Mouse (Mus musculus) neural tube, embryonic 13.5 days (tissue): ENCODE data around the gene Wdr46. TPM values are rescaled to one million over a fixed set of nuclear protein-coding genes. Genes with fewer than 3 reads are reported as not detected.

ENCODE experiments used
- ATAC-seq: fragments of 200-750 bp; cut with Nextera tagmentation; 2 replicates; pipeline ENCODE4 v1.8.0; 2017; ENCODE audit warnings: low read depth, mild to moderate bottlenecking, moderate TSS enrichment, moderate library complexity
- H3K27ac ChIP-seq: fragments of 300-500 bp; sonication (generic); replicated peaks from 2 replicates; pipeline ENCODE4 v1.5.1; 2015; ENCODE audit warnings: moderate library complexity, mild to moderate bottlenecking, inconsistent platforms
- H3K27me3 ChIP-seq: fragments of 300-500 bp; sonication (generic); 2 replicates; pipeline ENCODE4 v1.6.1; 2015; ENCODE audit warnings: mild to moderate bottlenecking, inconsistent platforms
- H3K36me3 ChIP-seq: fragments of 300-500 bp; sonication (generic); 2 replicates; pipeline ENCODE4 v1.6.1; 2015; ENCODE audit warnings: mild to moderate bottlenecking, inconsistent platforms
- H3K4me1 ChIP-seq: fragments of 300-500 bp; sonication (generic); replicated peaks from 2 replicates; pipeline ENCODE4 v1.6.1; 2015; ENCODE audit warnings: inconsistent platforms
- H3K4me2 ChIP-seq: fragments of 300-500 bp; sonication (generic); 2 replicates; pipeline ENCODE4 v1.6.1; 2015; ENCODE audit warnings: inconsistent platforms, mild to moderate bottlenecking, moderate library complexity
- H3K4me3 ChIP-seq: fragments of 300-500 bp; sonication (generic); 2 replicates; pipeline ENCODE4 v1.5.1; 2015; ENCODE audit warnings: mild to moderate bottlenecking, inconsistent platforms
- H3K9ac ChIP-seq: fragments of 300-500 bp; sonication (generic); 2 replicates; pipeline ENCODE4 v1.6.1; 2015; ENCODE audit warnings: moderate library complexity, mild to moderate bottlenecking, inconsistent platforms
- H3K9me3 ChIP-seq: fragments of 300-500 bp; sonication (generic); 2 replicates; pipeline ENCODE4 v1.6.1; 2016; ENCODE audit warnings: inconsistent platforms
- WGBS: fragments of 180-500 bp; shearing (Covaris S2); methylation state at CpG from one replicate; pipeline ENCODE4 v1.1.7; 2015; 5-methylcytosine and 5-hydroxymethylcytosine counted together
- polyA plus RNA-seq: library from polyadenylated mRNA; unstranded; fragments of >200 nt; fragmentation: Nextera tagmentation; extraction: Ambion mirVana; gene quantifications from 2 replicates; pipeline ENCODE4 v1.2.1, GENCODE M21; 2015

Wdr46 gene
- polyA plus RNA-seq, 1 experiment from 2014 or later, result 27.6 TPM

- ATAC-seq, result no peak
- H3K4me1 ChIP-seq, result peaks cover 78% of the 10 kb centered on the region
- no peaks in the 10 kb centered on the region for H3K27me3 ChIP-seq
- peak overlapping the region; percentile 70; the same call in 1 of the 2 replicates for H3K9ac ChIP-seq
- H3K4me2 ChIP-seq, result peak overlapping the region; percentile 66
- peaks cover 60% of the 10 kb centered on the region for H3K36me3 ChIP-seq
- H3K9me3 ChIP-seq, result no peaks in the 10 kb centered on the region
- peak overlapping the region; percentile 85; the same call in 1 of the 2 replicates for H3K27ac ChIP-seq
- peak overlapping the region; percentile 51 for H3K4me3 ChIP-seq
- WGBS, result 73% methylated on average over 13 of the region's 13 CpGs
These were observed 25.5 kb upstream of the Wdr46 start for GRCm38 (mm10) chr17:33914969-33915391.

- peak; percentile 88 for ATAC-seq
- Histone ChIP-seq H3K4me2 (peak within 1 kb of the TSS; percentile 66), H3K27me3 (no peaks in the 10 kb centered on the region), H3K27ac (peak within 1 kb of the TSS; percentile 85), H3K9me3 (no peaks in the 10 kb centered on the region), H3K36me3 (peaks cover 56% of the 10 kb centered on the region), H3K9ac (peak within 1 kb of the TSS; percentile 70), H3K4me1 (peaks cover 78% of the 10 kb centered on the region), H3K4me3 (peak within 1 kb of the TSS; percentile 51)
- WGBS, result under 1% methylated on average over 33 of the region's 34 CpGs
These were observed 24.7 kb upstream of the Wdr46 start, which contains the start of the genes Tapbp and Zbtb22 for GRCm38 (mm10) chr17:33915671-33916250. Gene Tapbp, plus strand, starts transcription at chr17:33915899. Gene Zbtb22, plus strand, starts transcription at chr17:33915904.

- peaks cover 78% of the 10 kb centered on the region for H3K4me1 ChIP-seq
- peak overlapping the region; percentile 66 for H3K4me2 ChIP-seq
- peak overlapping the region; percentile 51 for H3K4me3 ChIP-seq
- H3K27me3 ChIP-seq, result no peaks in the 10 kb centered on the region
- peak overlapping the region; percentile 70 for H3K9ac ChIP-seq
- H3K36me3 ChIP-seq, result peaks cover 51% of the 10 kb centered on the region
- no peaks in the 10 kb centered on the region for H3K9me3 ChIP-seq
- peak; percentile 13 for ATAC-seq
- H3K27ac ChIP-seq, result peak overlapping the region; percentile 85
- under 1% methylated on average over 20 of the region's 20 CpGs for WGBS
These were observed 24.2 kb upstream of the Wdr46 start for GRCm38 (mm10) chr17:33916294-33916693.

GRCm38 (mm10) chr17:33916847-33917655, 23.4 kb upstream of the Wdr46 start:
- no peak for ATAC-seq
- 77% methylated on average over 31 of the region's 31 CpGs for WGBS
- peak overlapping the region; percentile 51 for H3K4me3 ChIP-seq
- peak overlapping the region; percentile 70 for H3K9ac ChIP-seq
- H3K4me2 ChIP-seq, result peak overlapping the region; percentile 66
- peaks cover 43% of the 10 kb centered on the region for H3K36me3 ChIP-seq
- H3K27me3 ChIP-seq, result no peaks in the 10 kb centered on the region
- no peak overlapping the region for H3K27ac ChIP-seq
- peaks cover 73% of the 10 kb centered on the region for H3K4me1 ChIP-seq
- H3K9me3 ChIP-seq, result no peaks in the 10 kb centered on the region

- no peaks in the 10 kb centered on the region for H3K27me3 ChIP-seq
- H3K9me3 ChIP-seq, result no peaks in the 10 kb centered on the region
- peaks cover 69% of the 10 kb centered on the region for H3K4me1 ChIP-seq
- WGBS, result 84% methylated on average over 18 of the region's 18 CpGs
- no peak overlapping the region for H3K4me2 ChIP-seq
- peaks cover 37% of the 10 kb centered on the region for H3K36me3 ChIP-seq
- no peak overlapping the region for H3K27ac ChIP-seq
- peak overlapping the region; percentile 51 for H3K4me3 ChIP-seq
- no peak overlapping the region for H3K9ac ChIP-seq
- no peak for ATAC-seq
These were observed 22.7 kb upstream of the Wdr46 start for GRCm38 (mm10) chr17:33917656-33918292.

- Histone ChIP-seq H3K9me3 (no peaks in the 10 kb centered on the region), H3K4me1 (peaks cover 69% of the 10 kb centered on the region), H3K9ac (peak overlapping the region; percentile 73; the same call in 1 of the 2 replicates), H3K4me3 (peak overlapping the region; percentile 46), H3K27me3 (no peaks in the 10 kb centered on the region), H3K36me3 (peaks cover 31% of the 10 kb centered on the region), H3K27ac (peak overlapping the region; percentile 66; the same call in 1 of the 2 replicates), H3K4me2 (peak overlapping the region; percentile 76)
- ATAC-seq, result no peak
- 60% methylated on average over 37 of the region's 37 CpGs for WGBS
These were observed 21.9 kb upstream of the Wdr46 start for GRCm38 (mm10) chr17:33918293-33919203.

- Histone ChIP-seq H3K4me1 (peaks cover 60% of the 10 kb centered on the region), H3K27ac (peak overlapping the region; percentile 66), H3K36me3 (peaks cover 21% of the 10 kb centered on the region), H3K9me3 (no peaks in the 10 kb centered on the region), H3K27me3 (no peaks in the 10 kb centered on the region), H3K4me3 (peak overlapping the region; percentile 46), H3K9ac (peak overlapping the region; percentile 73), H3K4me2 (peak overlapping the region; percentile 76)
- under 1% methylated on average over 52 of the region's 52 CpGs for WGBS
- ATAC-seq, result no peak
These were observed 20.8 kb upstream of the Wdr46 start for GRCm38 (mm10) chr17:33919351-33920281.

- peak overlapping the region; percentile 73 for H3K9ac ChIP-seq
- 0 out of 2 replicates have a peak, but pooled peaks have one; percentile 21 for ATAC-seq
- no peaks in the 10 kb centered on the region for H3K9me3 ChIP-seq
- peak overlapping the region; percentile 76 for H3K4me2 ChIP-seq
- 1% methylated on average over 36 of the region's 36 CpGs for WGBS
- H3K27me3 ChIP-seq, result no peaks in the 10 kb centered on the region
- H3K4me3 ChIP-seq, result peak overlapping the region; percentile 46
- peak overlapping the region; percentile 66 for H3K27ac ChIP-seq
- peaks cover 52% of the 10 kb centered on the region for H3K4me1 ChIP-seq
- peaks cover 23% of the 10 kb centered on the region for H3K36me3 ChIP-seq
These were observed 20.0 kb upstream of the Wdr46 start for GRCm38 (mm10) chr17:33920282-33921097.

GRCm38 (mm10) chr17:33921361-33921760, 19.1 kb upstream of the Wdr46 start:
- no peak for ATAC-seq
- H3K4me3 ChIP-seq, result no peak overlapping the region
- H3K4me1 ChIP-seq, result peaks cover 51% of the 10 kb centered on the region
- 91% methylated on average over 7 of the region's 7 CpGs for WGBS
- peaks cover 30% of the 10 kb centered on the region for H3K36me3 ChIP-seq
- no peaks in the 10 kb centered on the region for H3K27me3 ChIP-seq
- peak overlapping the region; percentile 76 for H3K4me2 ChIP-seq
- peak overlapping the region; percentile 20; the same call in 1 of the 2 replicates for H3K27ac ChIP-seq
- H3K9ac ChIP-seq, result no peak overlapping the region
- H3K9me3 ChIP-seq, result no peaks in the 10 kb centered on the region
